In genomic region chr6:51720705-51721104, GRCm38 (mm10) we compare ENCODE assay signal across 12 mouse cellular contexts.
DNase-seq lines count a peak whose midpoint lies in the region; ATAC-seq and TF ChIP-seq lines count a peak whose summit lies in the region.
"Had no signal": no experiment of that assay in that cellular context is flagged by ENCODE, and none has a peak within 500 bp of the region (broad histone marks: within the 10 kb centered on the region; RNA-seq: fewer than 3 reads in every experiment).

No protein-coding gene starts in this region.

- TF ChIP-seq CTCF in liver, adult 2 months (IDR thresholded peaks at IDR 0.05; ENCODE audit: low read depth, low read length), result 0 out of 2 replicates have a peak, but pooled peaks have one; percentile 2

- no peaks in the 10 kb centered on the region for H3K9me3 ChIP-seq in hindbrain, embryonic 14.5 days (ENCODE audit: control insufficient read depth, low read length)
- H3K9me3 ChIP-seq: embryonic facial prominence, embryonic 13.5 days had no signal

- H3K4me2 ChIP-seq in myocyte (ENCODE audit: low read depth), result no peak overlapping the region
- no peak overlapping the region for H3K4me2 ChIP-seq in hindbrain, embryonic 14.5 days (replicated peaks)
- H3K4me2 ChIP-seq: embryonic facial prominence, embryonic 13.5 days had no signal

- peaks cover 5% of the 10 kb centered on the region for H3K4me1 ChIP-seq in liver, adult 2 months (ENCODE audit: control insufficient read depth, insufficient read depth, low read length)
- H3K4me1 ChIP-seq in hindbrain, embryonic 14.5 days (replicated peaks; ENCODE audit: control insufficient read depth, insufficient read depth, low read length), result no peaks in the 10 kb centered on the region
- H3K4me1 ChIP-seq: embryonic facial prominence, embryonic 13.5 days had no signal

- H3ac ChIP-seq in myocyte (ENCODE audit: control insufficient read depth, insufficient read length), result no peak overlapping the region

- no peaks in the 10 kb centered on the region for H3K27me3 ChIP-seq in liver, adult 2 months (ENCODE audit: control insufficient read depth, insufficient read depth, low read length)
- H3K27me3 ChIP-seq in myocyte (ENCODE audit: control insufficient read depth, insufficient read depth, insufficient read length), result no peaks in the 10 kb centered on the region
- no peaks in the 10 kb centered on the region for H3K27me3 ChIP-seq in hindbrain, embryonic 14.5 days (ENCODE audit: control insufficient read depth, insufficient read depth, low read length)
- H3K27me3 ChIP-seq: embryonic facial prominence, embryonic 13.5 days had no signal

- 25% methylated on average over 7 of the region's 7 CpGs for WGBS in liver, adult 2 months
- 86% methylated on average over 7 of the region's 7 CpGs for WGBS in hindbrain, embryonic 14.5 days

- H3K79me2 ChIP-seq in liver, adult 2 months (ENCODE audit: control insufficient read depth, insufficient read depth, low read length), result no peaks in the 10 kb centered on the region
- H3K79me2 ChIP-seq in myocyte (ENCODE audit: control insufficient read depth, insufficient read depth), result no peaks in the 10 kb centered on the region

- no peak overlapping the region for H3K9ac ChIP-seq in liver, adult 2 months (ENCODE audit: low read depth, low read length)
- H3K9ac ChIP-seq in hindbrain, embryonic 14.5 days, result no peak overlapping the region
- H3K9ac ChIP-seq: embryonic facial prominence, embryonic 13.5 days had no signal

- no peak for ATAC-seq in hindbrain, embryonic 14.5 days (ENCODE audit: low FRiP score)
- no peak for ATAC-seq in activated CD4-positive, CD25-positive, alpha-beta regulatory T cell, adult 4 months
- ATAC-seq: inflammation-experienced regulatory T-cells, adult 6 months; midbrain, embryonic 16.5 days had no signal

- H3K27ac ChIP-seq in liver, adult 2 months (replicated peaks; ENCODE audit: insufficient read depth, low read depth, low read length), result peak overlapping the region; percentile 22; the same call in 1 of the 2 replicates
- no peak overlapping the region for H3K27ac ChIP-seq in hindbrain, embryonic 14.5 days
- H3K27ac ChIP-seq: embryonic facial prominence, embryonic 13.5 days had no signal

- H3K36me3 ChIP-seq in liver, adult 2 months (ENCODE audit: control insufficient read depth, insufficient read depth, low read length), result no peaks in the 10 kb centered on the region
- no peaks in the 10 kb centered on the region for H3K36me3 ChIP-seq in myocyte (ENCODE audit: control insufficient read depth, insufficient read depth)
- H3K36me3 ChIP-seq in hindbrain, embryonic 14.5 days (replicated peaks; ENCODE audit: control insufficient read depth, insufficient read depth), result no peaks in the 10 kb centered on the region
- H3K36me3 ChIP-seq: embryonic facial prominence, embryonic 13.5 days had no signal

- peak; percentile 76 for DNase-seq in adrenal gland, adult 2 months
- no peak for DNase-seq in adrenal gland, adult 18-20 months (ENCODE audit: low spot score in 2 of 2)
- DNase-seq in kidney, adult 18-20 months, result peak; percentile 71
- peak; percentile 97 for DNase-seq in liver, adult 2 months (ENCODE audit: extremely low read depth, low read depth, low spot score)
- no peak for DNase-seq in hindbrain, embryonic 14.5 days (ENCODE audit: low spot score)
- DNase-seq in spleen, postnatal 36 days (ENCODE audit: low spot score in 2 of 2), result no peak
- DNase-seq: spleen, adult 18-20 months had no signal

- TF ChIP-seq POLR2A in liver, adult 2 months (IDR thresholded peaks at IDR 0.05; ENCODE audit: extremely low read depth, insufficient read depth, low read length), result no peak
- TF ChIP-seq POLR2A in myocyte (IDR thresholded peaks at IDR 0.05; ENCODE audit: insufficient read length, low read depth), result no peak

- no peak overlapping the region for H3K4me3 ChIP-seq in liver, adult 2 months (ENCODE audit: insufficient read depth, low read depth, low read length)
- H3K4me3 ChIP-seq in myocyte, result no peak overlapping the region
- no peak overlapping the region for H3K4me3 ChIP-seq in hindbrain, embryonic 14.5 days (replicated peaks; ENCODE audit: low read length)
- H3K4me3 ChIP-seq: embryonic facial prominence, embryonic 13.5 days had no signal

TF ChIP-seq in myocyte, 11 proteins besides CTCF, POLR2A, EP300 and RAD21:
- TF ChIP-seq POLR2AphosphoS2 (IDR thresholded peaks at IDR 0.05; ENCODE audit: insufficient read length, low read depth) (no peak), TCF12 (IDR thresholded peaks at IDR 0.05; ENCODE audit: insufficient read depth, poor library complexity, severe bottlenecking) (no peak), TCF3 (IDR thresholded peaks at IDR 0.05; ENCODE audit: insufficient read length, low read depth) (no peak), E2F4 (IDR thresholded peaks at IDR 0.05; ENCODE audit: insufficient read depth) (no peak), MYOD1 (IDR thresholded peaks at IDR 0.05; ENCODE audit: control insufficient read depth in 1 of 3, insufficient read length in 2 of 3, low read depth in 2 of 3) (peak in 1 of 3 experiments; percentile 36), CEBPB (IDR thresholded peaks at IDR 0.05; ENCODE audit: insufficient read depth, poor library complexity, severe bottlenecking) (no peak), REST (IDR thresholded peaks at IDR 0.05; ENCODE audit: insufficient read depth, insufficient read length) (no peak), MYOG (IDR thresholded peaks at IDR 0.05; ENCODE audit: control insufficient read depth in 1 of 3, insufficient read depth in 1 of 3, insufficient read length in 2 of 3, low read depth in 2 of 3) (no peak), USF1 (IDR thresholded peaks at IDR 0.05; ENCODE audit: low read depth) (peak; percentile 16), MAX (IDR thresholded peaks at IDR 0.05; ENCODE audit: low read depth) (no peak)

Comparison
In these comparisons a context has a peak if more than half of its experiments do, and no peak if none do; other contexts are left out.
1. DNase-seq: peak in adrenal gland, adult 2 months (single experiment), kidney, adult 18-20 months (single experiment) and liver, adult 2 months (single experiment); none in adrenal gland, adult 18-20 months (0 of 2), hindbrain, embryonic 14.5 days (single experiment) and spleen, postnatal 36 days (0 of 2).